ENCODE assay signal across 10 mouse cellular contexts in the genomic region with DNA sequence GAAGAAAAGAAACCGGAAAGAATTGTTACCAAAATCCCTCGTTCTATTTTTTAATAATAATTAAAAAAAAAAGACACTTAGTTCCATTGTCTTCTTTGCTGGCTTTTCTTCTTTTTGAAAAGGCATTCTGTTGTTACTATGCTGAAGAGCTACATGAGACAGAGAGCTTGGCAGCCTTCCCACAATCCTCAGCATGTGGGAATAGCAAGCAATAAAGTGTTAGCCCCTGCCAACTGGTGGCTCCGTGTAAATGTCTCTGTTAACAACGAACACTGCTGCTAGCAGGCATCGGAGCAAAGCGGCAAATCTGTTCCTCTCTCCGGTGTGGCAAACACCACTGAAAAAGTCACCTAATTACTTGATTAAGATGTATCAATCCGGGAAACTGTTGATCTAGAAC.
DNase-seq lines count a peak whose midpoint lies in the region; ATAC-seq and TF ChIP-seq lines count a peak whose summit lies in the region.
"Had no signal": no experiment of that assay in that cellular context is flagged by ENCODE, and none has a peak within 500 bp of the region (broad histone marks: within the 10 kb centered on the region; RNA-seq: fewer than 3 reads in every experiment).

No protein-coding gene starts in this region.

- ATAC-seq in liver, embryonic 12.5 days: no peak

- H3K9ac ChIP-seq in liver, embryonic 12.5 days: no peak overlapping the region

- WGBS in heart, embryonic 10.5 days: 86% methylated on average over 8 of the region's 8 CpGs
- WGBS in liver, embryonic 12.5 days (ENCODE audit: insufficient replicate concordance): 75% methylated on average over 8 of the region's 8 CpGs
- 78% methylated on average over 8 of the region's 8 CpGs for WGBS in kidney, adult 2 months

- H3K4me3 ChIP-seq in heart, embryonic 10.5 days: no peak overlapping the region
- H3K4me3 ChIP-seq in liver, embryonic 12.5 days: no peak overlapping the region
- H3K4me3 ChIP-seq in kidney, adult 2 months (ENCODE audit: insufficient read depth, low read depth, low read length): no peak overlapping the region

- H3K27ac ChIP-seq in heart, embryonic 10.5 days: no peak overlapping the region
- no peak overlapping the region for H3K27ac ChIP-seq in liver, embryonic 12.5 days
- no peak overlapping the region for H3K27ac ChIP-seq in kidney, adult 2 months (ENCODE audit: insufficient read depth, low read depth, low read length)
- H3K27ac ChIP-seq: kidney, postnatal 0 days had no signal

- no peaks in the 10 kb centered on the region for H3K4me1 ChIP-seq in heart, embryonic 10.5 days
- no peaks in the 10 kb centered on the region for H3K4me1 ChIP-seq in liver, embryonic 12.5 days
- H3K4me1 ChIP-seq in kidney, adult 2 months (ENCODE audit: control insufficient read depth, insufficient read depth, low read length): no peaks in the 10 kb centered on the region

- peaks cover 2% of the 10 kb centered on the region; the same call in 1 of the 2 replicates for H3K9me3 ChIP-seq in heart, embryonic 10.5 days
- no peaks in the 10 kb centered on the region; the same call in 1 of the 2 replicates for H3K9me3 ChIP-seq in liver, embryonic 12.5 days (replicated peaks)

- no peak for TF ChIP-seq POLR2A in kidney, adult 2 months (IDR thresholded peaks at IDR 0.05; ENCODE audit: low read depth, low read length)

- peak; percentile 2 to 11 for DNase-seq in heart, adult 18-20 months
- DNase-seq in heart, embryonic 10.5 days (ENCODE audit: low spot score): no peak
- DNase-seq in NIH3T3 (ENCODE audit: low read depth): peak; percentile 43
- DNase-seq in cerebellum, postnatal 10 days: peak; percentile 97
- DNase-seq in left cerebral cortex, postnatal 10 days (ENCODE audit: extremely low spot score in 1 of 2, low spot score in 2 of 2): peak; percentile 60 to 73
- no peak for DNase-seq in kidney, adult 2 months
- no peak for DNase-seq in adrenal gland, adult (ENCODE audit: inconsistent age in 2 of 2, low spot score in 1 of 2)
- DNase-seq: thymus, postnatal 25 days had no signal

- intact Hi-C loops in left cerebral cortex, postnatal 10 days (cut with DNase I): no loop called here

- no peak for TF ChIP-seq CTCF in kidney, adult 2 months (conservative IDR thresholded peaks at IDR 0.05; ENCODE audit: insufficient read depth, insufficient read length, low read depth, low read length)

- no peaks in the 10 kb centered on the region for H3K27me3 ChIP-seq in heart, embryonic 10.5 days (ENCODE audit: insufficient read depth, poor library complexity, severe bottlenecking)
- no peaks in the 10 kb centered on the region for H3K27me3 ChIP-seq in liver, embryonic 12.5 days (replicated peaks)
- no peaks in the 10 kb centered on the region for H3K27me3 ChIP-seq in kidney, adult 2 months (replicated peaks; ENCODE audit: control insufficient read depth, insufficient read depth, low read length)

- no peak overlapping the region for H3K4me2 ChIP-seq in liver, embryonic 12.5 days

- no peaks in the 10 kb centered on the region for H3K36me3 ChIP-seq in heart, embryonic 10.5 days
- no peaks in the 10 kb centered on the region for H3K36me3 ChIP-seq in liver, embryonic 12.5 days
- H3K36me3 ChIP-seq in kidney, adult 2 months (ENCODE audit: control insufficient read depth, insufficient read depth, low read length): no peaks in the 10 kb centered on the region

Comparison
In these comparisons a context has a peak if more than half of its experiments do, and no peak if none do; other contexts are left out.
1. DNase-seq: peak in heart, adult 18-20 months (2 of 2), NIH3T3 (single experiment), cerebellum, postnatal 10 days (2 of 2) and left cerebral cortex, postnatal 10 days (2 of 2); none in heart, embryonic 10.5 days (single experiment), kidney, adult 2 months (single experiment) and adrenal gland, adult (0 of 2).